Mouse (Mus musculus) layer of hippocampus, adult 8-10 months (tissue): Measurements from ENCODE around the gene Iqgap1. TPM values are rescaled to one million over a fixed set of nuclear protein-coding genes. Genes with fewer than 3 reads are reported as not detected.

ENCODE experiments used
- DNase-seq, 2 experiments: peaks; one replicate each; pipeline ENCODE4 v3.0.0; 2022; ENCODE audit warnings: low spot score in 2 of 2
- total RNA-seq, 4 experiments: library from RNA; stranded (reverse); gene quantifications; 2 replicates each; pipeline ENCODE4 v1.2.4; 2022

The Iqgap1 gene
- total RNA-seq, 4 experiments from 2014 or later, result 26.3 to 29.4 (median 26.8) TPM

DNA sequence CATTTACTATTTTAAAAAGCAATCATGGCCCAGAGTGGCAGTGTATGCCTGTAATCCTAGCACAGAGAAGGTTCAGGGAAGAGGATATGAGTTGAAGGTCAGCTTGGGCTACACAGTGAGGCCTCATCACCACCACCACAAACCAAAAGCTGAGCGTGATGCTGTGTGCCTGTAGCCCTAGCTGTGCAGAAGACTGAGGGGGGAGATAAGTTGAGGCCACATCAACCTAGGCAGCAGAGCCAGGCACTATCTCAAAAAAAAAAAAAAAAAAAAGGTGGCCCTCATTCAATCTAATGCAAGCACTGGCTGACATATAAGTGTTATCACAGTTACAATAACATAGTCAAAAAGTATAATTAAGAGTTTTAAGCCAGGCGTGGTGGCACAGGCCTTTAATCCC lies 106.7 kb downstream of the Iqgap1 start:
- no peak for DNase-seq

DNA sequence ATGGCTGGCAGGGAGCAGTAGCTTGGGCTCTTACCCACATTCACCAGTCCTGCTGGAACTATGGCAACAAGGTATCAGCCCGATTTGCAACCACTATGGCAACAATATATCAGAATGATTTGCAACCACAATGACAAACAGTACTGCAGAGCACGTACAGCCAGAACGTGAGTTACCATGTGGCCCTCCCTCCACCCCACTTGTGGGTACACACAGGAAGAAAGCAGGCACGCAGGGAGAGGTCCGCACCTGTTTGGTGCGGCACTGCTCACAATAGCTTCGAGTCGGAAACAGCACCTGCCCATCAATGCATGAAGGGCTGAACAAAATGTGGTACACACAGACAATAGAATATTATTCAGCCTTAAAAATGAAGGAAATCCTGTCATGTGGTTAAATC lies 107.3 kb downstream of the Iqgap1 start:
- DNase-seq, result no peak

DNA sequence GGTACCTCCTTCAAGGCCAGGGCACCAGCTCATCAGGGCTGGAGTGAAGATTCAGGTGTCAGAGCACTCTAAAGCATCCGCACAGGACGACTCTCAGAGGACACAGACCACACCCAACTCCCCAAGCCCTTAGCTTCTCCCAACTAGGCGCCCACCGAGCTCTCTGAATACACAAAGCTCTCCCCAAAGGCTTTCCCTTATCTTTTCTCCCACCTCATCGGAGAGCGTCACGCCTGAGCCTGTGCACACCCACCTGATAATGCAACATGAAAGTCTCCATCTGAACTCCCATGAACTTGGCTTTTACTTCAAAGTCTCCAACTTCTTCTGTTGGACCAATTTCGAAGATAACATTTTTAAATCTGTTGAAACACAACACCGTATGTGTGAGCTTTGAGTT lies 109.0 kb downstream of the Iqgap1 start:
- DNase-seq, result no peak

DNA sequence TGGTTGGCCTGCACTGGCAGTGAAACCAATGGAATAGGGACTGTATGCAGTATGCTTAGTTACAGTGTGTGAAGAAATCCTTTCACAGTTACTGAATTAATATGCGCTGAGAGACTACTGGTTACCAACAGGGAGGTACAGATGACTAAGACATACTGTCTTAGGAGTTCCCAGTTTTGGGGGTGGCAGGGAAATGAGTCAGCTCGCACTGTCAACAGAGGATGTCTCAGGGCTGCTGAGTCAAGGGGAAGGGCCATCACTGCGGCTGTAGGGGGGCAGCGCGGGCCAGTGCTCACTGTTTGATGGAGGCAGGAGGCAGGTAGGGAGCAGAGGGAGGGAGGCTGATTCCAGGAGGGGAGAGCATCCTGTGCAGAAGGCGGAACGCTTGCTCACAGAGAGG lies 110.5 kb downstream of the Iqgap1 start:
- DNase-seq, result peak in 1 of 2 experiments; percentile 38

DNA sequence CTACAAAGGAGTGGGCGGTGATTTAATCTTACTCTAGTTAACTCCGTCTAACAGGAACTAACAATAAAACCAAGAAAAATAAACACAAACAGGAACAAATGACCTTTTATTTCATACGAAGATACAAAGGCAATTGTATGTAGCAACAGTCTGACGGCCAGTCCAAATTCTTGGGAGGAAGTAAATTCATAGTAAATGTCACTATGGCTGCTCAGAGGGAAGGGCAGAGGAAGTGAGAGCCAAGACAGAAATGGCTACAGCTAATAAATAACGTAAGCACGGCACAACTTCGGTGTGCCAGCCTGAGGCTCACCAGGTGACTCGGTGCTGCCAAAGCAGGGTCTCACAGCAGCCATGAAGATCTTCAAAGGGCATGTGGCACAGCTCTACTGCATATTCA lies 114.3 kb downstream of the Iqgap1 start:
- DNase-seq, result no peak

DNA sequence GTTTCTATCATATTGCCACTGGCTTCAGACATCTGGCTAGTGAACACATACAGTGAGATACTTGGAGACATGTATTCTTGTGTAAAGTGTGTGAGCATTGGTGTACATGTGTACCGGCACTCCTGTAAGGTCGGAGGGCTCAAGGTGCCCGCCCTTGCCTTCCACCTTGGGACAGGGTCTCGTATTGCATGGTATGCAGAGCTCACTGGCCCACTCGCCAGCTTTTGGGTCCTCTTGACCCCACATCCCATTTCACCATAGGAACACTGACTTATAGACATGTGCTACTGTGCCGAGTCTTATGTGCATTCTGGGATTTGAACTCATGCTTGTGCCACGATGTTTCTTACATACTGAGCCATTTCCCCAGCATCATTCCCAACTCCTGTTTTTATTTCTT lies 115.4 kb downstream of the Iqgap1 start:
- no peak for DNase-seq

DNA sequence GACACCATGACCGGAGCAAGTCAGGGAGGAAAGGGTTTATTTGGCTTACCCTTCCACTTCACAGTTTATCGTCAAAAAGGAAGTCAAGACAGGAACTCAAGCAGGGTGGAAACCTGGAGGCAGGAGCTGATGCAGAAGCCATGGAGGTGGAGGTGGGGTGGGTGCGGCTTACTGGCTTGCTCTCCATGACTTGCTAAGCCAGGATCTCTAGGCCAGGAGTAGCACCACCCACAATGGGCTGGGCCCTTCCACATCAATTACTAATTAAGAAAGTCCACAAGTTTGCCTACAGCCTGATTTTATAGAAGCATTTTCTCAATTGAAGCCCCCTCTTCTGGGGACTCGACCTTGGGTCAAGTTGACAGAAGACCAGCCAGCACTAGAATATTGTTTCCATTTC lies 121.7 kb downstream of the Iqgap1 start:
- DNase-seq, result no peak

DNA sequence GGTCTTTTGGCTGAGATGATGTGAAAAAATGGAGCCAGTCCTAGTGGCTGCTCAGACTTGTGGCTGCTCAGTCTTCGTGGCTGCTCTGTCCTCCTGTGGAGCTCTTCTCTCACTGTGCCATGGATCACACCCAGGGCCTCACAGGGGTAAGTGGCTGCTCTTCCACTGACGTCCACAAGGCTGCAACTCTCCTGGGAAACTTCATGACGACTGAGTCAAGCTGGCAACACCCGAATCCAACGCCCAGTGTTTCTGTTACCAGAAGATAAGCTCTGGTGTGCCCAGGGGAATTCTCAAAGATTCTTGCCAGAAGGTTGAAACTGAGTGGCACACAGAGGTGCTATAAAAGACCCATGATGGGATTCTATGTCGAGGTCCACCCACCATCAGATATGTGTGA lies 123.3 kb downstream of the Iqgap1 start:
- no peak for DNase-seq

DNA sequence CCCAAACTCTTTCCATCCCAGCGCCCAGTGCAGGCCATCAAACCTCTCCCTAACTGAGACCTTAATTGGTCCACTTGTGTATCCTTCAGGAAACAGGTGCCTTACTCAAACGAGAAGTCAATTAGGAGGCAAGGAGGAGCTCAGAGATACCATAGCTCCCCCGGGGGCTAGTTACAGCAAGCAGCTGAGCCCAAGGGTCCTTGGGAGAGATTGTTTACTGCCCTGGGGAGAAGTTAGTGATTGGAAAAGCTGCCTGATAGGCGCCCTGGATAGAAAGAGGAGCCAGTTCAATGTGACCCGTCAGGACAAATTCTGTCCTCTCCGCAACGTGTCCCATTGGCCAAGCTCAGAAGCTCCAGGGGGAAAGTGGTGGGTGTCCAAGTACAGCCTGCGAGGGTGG lies 126.1 kb downstream of the Iqgap1 start:
- no peak for DNase-seq

DNA sequence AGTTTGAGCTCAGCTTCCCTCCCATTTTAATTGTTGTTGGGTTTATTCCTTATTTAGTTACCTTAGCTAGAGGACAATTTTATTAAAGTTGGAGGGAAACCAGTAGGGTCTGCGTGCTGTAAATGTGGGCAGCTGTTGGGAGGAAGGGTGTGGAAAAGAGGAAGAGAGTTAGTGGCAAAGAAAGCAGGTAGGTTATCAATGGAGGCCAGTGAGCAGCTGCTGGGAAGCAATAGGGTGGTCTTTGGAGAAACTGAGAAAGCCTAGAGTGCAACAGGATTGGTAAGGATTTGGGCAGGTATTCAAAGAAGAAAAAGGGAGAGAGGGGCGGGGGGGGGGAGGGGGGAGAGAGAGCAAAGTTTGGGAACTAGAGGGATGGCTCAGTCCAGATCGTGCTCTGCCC lies 126.8 kb downstream of the Iqgap1 start:
- DNase-seq, result no peak

DNA sequence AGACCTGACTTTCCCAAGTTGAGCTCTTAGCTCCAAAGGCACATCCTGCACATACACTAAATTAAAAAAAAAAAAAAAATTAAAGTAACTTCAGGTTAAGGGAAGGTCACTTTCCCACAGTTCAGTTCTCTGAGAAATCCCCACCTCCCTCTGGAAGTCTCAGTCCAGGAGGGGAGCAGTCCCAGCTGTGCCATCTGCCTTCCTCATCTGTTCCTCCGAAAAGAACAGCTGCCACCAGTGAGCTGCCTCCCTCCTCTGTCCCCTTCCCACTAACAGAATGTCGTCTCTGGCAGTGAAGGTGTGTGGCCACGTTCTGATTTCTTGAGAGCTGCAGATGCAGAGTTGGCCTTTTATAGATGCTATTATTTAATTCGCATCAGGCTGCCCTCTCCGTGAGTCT lies 127.9 kb downstream of the Iqgap1 start:
- no peak for DNase-seq

DNA sequence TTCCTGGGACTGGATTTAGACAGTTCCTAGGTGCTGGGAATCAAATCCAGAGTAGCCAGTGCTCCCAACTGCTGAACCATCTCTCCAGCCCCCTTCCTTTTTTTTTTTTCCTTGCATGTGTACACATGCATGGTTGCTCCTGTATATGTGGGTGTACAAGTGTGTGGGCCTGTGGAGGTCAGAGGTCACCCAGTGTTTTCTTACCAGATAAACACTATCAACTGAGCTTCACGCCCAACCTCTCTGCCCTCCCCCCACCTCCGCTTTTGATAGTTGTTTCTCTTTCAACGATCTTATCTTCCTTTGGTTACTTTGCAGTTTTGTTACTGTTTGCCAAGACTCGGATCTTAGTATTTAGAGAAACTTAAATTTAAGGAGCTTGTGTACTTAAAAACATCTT lies 128.9 kb downstream of the Iqgap1 start:
- no peak for DNase-seq

DNA sequence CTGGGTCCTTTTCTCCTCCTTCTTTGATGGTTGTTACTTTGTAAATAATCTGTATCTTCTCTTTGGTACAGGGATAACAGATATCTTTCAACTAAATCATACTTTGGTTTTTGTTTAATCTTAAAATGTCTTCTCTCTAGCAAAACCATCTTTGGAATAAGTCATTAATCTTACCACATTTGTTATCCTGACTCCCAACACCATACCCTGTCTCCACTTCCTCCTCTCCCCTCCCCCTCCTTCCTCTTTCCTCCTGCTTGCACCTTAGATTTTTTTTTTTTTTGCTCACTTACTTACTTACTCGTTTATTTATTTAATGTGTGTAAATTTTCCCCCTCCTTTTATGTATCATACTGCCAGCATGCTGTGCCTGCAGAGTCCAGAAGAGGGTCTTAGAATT lies 129.4 kb downstream of the Iqgap1 start:
- DNase-seq, result no peak

DNA sequence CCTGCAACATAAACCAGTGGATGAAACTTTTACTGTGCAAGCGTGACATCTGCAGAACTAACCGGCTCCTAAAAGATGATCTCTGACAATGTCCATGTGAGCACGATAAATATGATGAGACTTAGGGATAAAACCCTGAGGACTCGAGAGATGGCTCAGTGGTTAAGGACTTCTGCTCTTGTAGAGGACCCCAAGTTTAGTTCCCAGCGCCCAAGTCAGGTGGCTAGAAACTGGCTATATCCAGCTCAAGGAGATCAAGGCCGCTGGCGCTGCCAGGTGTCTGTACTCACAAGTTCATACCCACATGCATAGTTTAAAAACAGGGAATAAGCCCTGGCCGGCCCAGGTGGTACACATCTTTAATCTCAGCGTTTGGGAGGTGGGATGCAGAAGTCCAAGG lies 133.3 kb downstream of the Iqgap1 start:
- no peak for DNase-seq

DNA sequence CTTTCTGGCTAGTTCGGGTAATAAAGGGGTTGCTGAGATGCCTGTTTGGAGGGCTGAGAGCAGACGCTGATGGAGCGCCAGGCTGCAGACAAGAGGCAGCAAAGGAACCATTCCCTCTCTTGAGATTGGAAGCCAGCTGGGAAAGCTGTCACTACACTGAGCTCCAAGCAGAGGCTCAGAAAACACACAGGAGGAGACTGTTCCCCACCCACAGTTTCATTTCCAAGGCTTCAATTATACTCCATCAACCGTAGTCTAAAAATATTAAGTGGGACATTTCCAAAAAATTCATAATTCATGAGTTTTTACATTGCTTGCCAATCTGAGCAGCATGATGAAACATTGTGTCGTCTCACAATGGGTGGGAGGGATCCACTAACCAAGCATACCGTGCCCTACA lies 134.6 kb downstream of the Iqgap1 start:
- DNase-seq, result peak; percentile 56 to 58

DNA sequence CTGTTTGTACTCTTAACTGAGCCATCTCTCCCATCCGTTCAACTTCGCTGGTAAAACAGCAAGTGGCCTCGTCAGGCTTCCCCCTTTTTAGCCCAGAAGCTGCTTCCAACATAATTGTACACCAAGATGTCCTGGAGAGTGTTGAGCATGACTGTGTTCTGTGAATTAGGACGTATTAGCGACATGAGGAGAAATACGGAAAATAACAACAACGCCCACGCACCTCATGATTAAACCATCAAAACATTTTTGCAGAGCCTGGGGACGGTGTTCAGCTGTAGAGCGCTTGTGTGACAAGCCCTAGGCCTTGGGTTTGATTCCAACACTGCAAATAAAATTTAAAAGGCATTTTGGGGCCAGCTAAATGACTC lies 136.6 kb downstream of the Iqgap1 start:
- DNase-seq, result peak; percentile 40 to 45

DNA sequence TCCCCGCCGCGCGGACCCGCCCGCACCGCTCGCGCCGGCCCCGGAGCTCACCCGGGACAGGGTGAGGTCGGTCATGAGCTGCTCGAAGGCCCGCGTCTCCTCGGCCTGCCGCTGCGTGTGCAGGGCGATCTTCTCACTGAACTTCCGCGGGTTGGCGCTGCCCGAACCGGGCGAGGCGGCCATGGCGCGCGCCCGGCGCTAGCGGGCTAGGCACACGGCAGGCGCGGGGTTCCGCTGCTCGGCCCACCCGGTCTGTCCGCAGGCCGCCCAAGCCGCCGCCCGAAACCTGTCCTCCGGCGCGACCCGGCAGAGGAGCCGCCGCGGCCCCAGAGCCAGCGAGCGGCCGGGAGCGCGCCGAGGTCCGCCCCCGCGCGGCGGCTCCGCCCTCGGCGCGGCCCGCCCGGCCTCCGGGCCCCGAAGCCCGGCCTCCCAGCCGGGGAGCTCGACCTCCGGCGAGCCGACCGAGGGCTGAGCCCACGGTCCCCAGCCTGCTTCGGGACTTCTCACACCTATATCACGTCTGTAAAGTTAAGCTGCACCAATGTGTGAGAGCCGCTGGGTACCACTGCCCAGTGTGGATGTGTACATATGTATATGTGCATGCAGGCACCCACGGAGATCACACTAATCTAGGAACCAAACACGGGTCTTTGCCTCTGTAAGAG lies 137.1 kb downstream of the Iqgap1 start, which contains the start of gene Crtc3:
Gene Crtc3 (minus strand): TSS at position 322 of the 665 bp plus-strand sequence.
- peak in 1 of 2 experiments; percentile 48 for DNase-seq

DNA sequence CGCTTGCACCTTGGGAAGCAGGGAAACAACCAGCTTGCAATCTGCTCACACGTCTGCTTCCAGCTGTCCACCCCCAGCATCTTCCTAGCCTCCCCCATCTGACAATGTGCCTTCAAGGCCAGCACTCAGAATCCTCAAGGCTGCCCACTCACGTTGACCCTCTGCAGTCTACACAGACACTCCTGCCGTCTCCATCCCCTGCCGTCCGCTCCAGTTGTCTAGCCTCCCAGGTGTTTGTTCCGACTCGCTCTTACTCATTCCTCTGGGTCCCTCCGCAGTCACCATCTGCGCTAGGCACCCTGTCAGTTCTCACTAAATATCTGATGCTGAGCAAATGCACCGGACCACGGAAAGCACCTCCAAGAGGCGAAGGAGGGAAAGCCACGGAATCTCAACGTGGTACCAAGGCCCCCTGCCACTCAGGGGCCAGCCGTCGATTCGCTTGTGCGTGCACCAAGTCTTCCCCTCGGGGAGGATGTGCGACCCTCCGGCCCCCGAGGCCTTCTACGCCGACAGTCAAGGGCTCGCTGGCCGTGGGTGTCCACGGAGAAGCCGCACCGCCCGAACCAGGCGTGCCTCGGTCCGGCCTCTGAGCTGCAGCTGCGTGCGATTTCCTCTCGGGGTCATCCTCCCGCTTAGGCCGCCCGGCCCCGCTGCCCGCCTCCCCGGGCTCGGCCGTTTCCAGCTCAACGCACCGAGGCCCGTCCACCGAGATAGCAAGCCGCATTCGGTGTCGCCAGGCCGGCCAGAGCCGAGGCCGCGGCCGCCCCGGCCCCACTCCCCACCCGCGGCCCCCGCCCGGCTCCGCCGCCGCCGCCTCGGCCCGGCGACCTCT lies 137.8 kb downstream of the Iqgap1 start:
- peak; percentile 54 to 68 for DNase-seq

DNA sequence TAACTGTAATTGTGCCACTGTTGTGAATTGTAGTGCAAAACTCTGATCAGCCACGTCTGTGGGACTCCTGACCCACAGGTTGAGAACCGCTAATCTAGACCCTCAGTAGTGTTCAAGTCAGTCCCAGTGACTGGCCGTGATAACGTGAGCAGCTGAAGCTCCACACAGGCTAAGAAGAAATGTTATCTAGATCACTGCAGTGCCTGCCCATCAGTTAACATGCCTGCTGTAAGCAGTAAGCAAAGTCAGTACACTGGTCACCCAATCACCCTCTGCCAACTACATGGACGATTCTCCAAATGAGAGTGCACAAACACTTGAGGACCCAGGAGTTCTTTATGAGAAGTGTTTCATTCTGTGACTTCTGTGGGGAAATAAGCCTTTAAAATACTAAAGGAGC lies 140.1 kb downstream of the Iqgap1 start:
- DNase-seq, result no peak

DNA sequence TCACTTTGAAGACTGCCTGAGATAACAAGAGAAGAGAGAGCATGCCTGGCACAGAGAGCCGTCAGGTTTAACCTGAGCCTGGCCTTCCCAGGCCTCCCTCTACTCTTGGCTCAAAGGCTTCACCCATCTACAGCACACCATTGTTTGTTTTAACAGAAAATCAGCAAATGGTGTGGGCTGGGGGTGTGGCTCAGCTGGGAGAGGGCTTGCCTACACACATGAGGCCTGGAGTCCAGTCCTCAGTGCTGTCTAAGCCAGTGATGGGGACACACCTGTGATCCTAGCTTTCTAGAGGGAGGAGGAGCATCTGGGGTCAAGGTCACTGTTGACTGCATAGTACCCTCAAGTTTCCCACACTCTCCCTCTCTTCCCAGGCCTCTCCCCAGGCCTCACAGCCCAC lies 143.1 kb downstream of the Iqgap1 start:
- DNase-seq, result no peak

DNA sequence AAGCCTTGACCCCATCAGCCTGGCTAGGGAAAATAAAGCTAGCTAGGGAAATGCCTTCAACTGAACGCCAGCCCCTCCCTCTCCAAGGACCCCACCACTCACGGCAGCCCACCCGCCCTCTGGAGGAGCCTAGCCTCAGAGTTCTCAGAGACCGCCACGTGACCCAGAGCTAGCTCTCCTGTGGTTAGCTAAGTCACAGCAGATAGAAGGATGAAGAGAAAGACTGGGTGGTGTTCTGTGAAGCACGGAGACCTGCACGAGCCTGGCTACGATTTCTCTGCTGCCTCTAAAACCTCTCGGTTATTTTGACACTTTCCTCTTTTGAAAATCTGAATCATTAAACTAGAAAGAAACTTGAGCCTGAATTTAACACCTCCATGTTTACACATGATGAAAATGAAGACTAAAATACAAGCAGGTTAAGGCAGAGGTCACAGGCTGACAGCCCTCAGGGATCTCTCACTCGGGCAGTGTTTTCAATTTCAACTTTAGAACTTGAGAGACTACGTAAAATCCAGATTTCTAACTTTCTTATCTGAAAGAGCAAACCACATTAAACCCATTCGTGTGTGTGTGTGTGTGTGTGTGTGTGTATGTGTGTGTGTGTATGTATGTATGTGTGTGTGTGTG lies 145.4 kb downstream of the Iqgap1 start:
- no peak for DNase-seq

DNA sequence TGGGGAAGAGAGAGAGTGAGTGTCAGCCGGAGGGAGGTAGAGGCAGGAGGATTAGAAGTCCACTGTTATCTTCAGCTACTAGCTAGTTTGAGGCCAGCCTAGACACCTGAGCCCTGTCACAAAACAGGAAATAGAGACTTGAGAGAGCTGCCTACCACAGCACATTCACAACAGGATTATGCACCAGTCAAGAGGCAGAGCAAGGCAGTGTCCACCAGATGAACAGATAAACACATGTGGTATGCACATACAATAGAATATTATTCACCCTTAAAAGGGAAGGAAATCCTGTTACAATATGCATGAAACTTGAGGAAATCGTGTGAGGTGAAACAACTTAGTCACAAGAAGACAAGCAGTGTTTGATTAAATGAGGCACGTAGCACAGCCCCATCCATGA lies 153.5 kb downstream of the Iqgap1 start:
- DNase-seq, result no peak

DNA sequence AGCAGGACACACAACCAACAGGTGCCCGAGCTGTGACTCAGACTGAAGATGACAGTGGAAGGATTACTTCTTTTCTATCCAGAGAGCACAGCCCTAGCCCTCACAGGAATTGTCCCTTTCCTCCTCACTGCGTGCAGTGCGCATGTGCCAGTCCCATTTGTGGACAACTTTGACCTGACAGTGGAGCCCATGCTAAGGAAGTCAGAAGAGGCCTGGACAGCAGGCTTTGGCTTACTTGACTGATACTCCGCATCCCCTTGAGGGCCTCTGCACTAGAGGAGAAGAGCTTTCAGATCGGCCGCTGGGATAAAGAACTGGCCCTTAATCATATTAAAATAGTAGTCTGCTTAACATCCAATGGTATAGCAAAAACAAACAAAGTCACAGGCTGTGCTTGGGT lies 154.9 kb downstream of the Iqgap1 start:
- DNase-seq, result no peak
